Mouse (Mus musculus) heart, embryonic 12.5 days (tissue): ENCODE measurements at regions not wholly inside any gene's neighbourhood (a gene's known extent, or its start where the extent isn't known, plus 50 kb on each side); places are given as distances from the start of the nearest gene placed in this dataset. TPM values are rescaled to one million over a fixed set of nuclear protein-coding genes. Genes with fewer than 3 reads are reported as not detected.

Experiments used
- ATAC-seq: fragments of 200-750 bp; cut with Nextera tagmentation; 2 replicates; pipeline ENCODE4 v1.8.0; 2017; ENCODE audit warnings: moderate TSS enrichment, moderate library complexity; ENCODE audit not compliant: insufficient number of reproducible peaks, low FRiP score
- H3K27ac ChIP-seq: fragments of 300-500 bp; sonication (generic); 2 replicates; pipeline ENCODE4 v1.5.1; 2016; ENCODE audit warnings: mild to moderate bottlenecking, moderate library complexity; ENCODE audit not compliant: poor library complexity, severe bottlenecking
- H3K27me3 ChIP-seq: fragments of 300-500 bp; sonication (generic); replicated peaks from 2 replicates; pipeline ENCODE4 v1.6.1; 2016; ENCODE audit warnings: mild to moderate bottlenecking, moderate library complexity
- H3K36me3 ChIP-seq: fragments of 300-500 bp; sonication (generic); 2 replicates; pipeline ENCODE4 v1.6.1; 2016; ENCODE audit warnings: mild to moderate bottlenecking, moderate library complexity
- H3K4me1 ChIP-seq: fragments of 300-500 bp; sonication (generic); replicated peaks from 2 replicates; pipeline ENCODE4 v1.6.1; 2016; ENCODE audit warnings: mild to moderate bottlenecking
- H3K4me2 ChIP-seq: fragments of 300-500 bp; sonication (generic); 2 replicates; pipeline ENCODE4 v1.6.1; 2016; ENCODE audit warnings: mild to moderate bottlenecking, moderate library complexity
- H3K4me3 ChIP-seq: fragments of 300-500 bp; sonication (generic); 2 replicates; pipeline ENCODE4 v1.5.1; 2016; ENCODE audit warnings: mild to moderate bottlenecking
- H3K9ac ChIP-seq: fragments of 300-500 bp; sonication (generic); 2 replicates; pipeline ENCODE4 v1.6.1; 2016; ENCODE audit warnings: mild to moderate bottlenecking, moderate library complexity
- H3K9me3 ChIP-seq: fragments of 300-500 bp; sonication (generic); replicated peaks from 2 replicates; pipeline ENCODE4 v1.6.1; 2016; ENCODE audit warnings: mild to moderate bottlenecking, moderate library complexity
- WGBS: fragments of 180-500 bp; shearing (Covaris S2); methylation state at CpG from one replicate; pipeline ENCODE4 v1.1.7; 2016; 5-methylcytosine and 5-hydroxymethylcytosine counted together
- microRNA-seq: library from miRNA; unstranded; fragments of <30 nt; microRNA quantifications from one replicate; pipeline ENCODE4, GENCODE M21; 2017

- no peak for ATAC-seq
- WGBS: 79% methylated on average over 1 of the region's 1 CpGs
- H3K4me3 ChIP-seq: no peak overlapping the region
These were observed 52.5 kb upstream of the Gm9747 start for GRCm38 (mm10) chr1:82180427-82180826.

More at GRCm38 (mm10) chr1:82180427-82180826, 52.5 kb upstream of the Gm9747 start:
- H3K4me2 ChIP-seq: no peak overlapping the region
- H3K27me3 ChIP-seq: no peaks in the 10 kb centered on the region
- peaks cover 24% of the 10 kb centered on the region for H3K4me1 ChIP-seq
- no peak overlapping the region for H3K27ac ChIP-seq
- H3K9me3 ChIP-seq: no peaks in the 10 kb centered on the region
- H3K9ac ChIP-seq: no peak overlapping the region
- H3K36me3 ChIP-seq: no peaks in the 10 kb centered on the region

Small RNA genes lying in the stretch of these regions (microRNA-seq; reads per million reads assigned to microRNA genes)
- gene Mir6344: not detected
